Mouse (Mus musculus) megakaryocyte progenitor cell, adult 5-6 weeks (primary cell): ENCODE measurements around the gene Rnf181. TPM values are rescaled to one million over a fixed set of nuclear protein-coding genes. Genes with fewer than 3 reads are reported as not detected.

Source experiments
- ATAC-seq: replicated peaks from 2 replicates; pipeline ENCODE4 v1.8.0; 2016; ENCODE audit warnings: mild to moderate bottlenecking, moderate TSS enrichment, inconsistent platforms; ENCODE audit not compliant: poor library complexity
- total RNA-seq, 2 experiments: library from RNA; stranded (forward) in 1 of 2; stranded (reverse) in 1 of 2; fragments of 157-497, 149-512 nt in 1 of 2; fragments of 200-1000 nt in 1 of 2; gene quantifications; 2 replicates each; pipeline versions ENCODE4 v1.2.3 to v1.2.4; 2015 to 2017

Rnf181 gene
- total RNA-seq, 2 experiments from 2014 or later, result 51.4 to 87.8 TPM

DNA sequence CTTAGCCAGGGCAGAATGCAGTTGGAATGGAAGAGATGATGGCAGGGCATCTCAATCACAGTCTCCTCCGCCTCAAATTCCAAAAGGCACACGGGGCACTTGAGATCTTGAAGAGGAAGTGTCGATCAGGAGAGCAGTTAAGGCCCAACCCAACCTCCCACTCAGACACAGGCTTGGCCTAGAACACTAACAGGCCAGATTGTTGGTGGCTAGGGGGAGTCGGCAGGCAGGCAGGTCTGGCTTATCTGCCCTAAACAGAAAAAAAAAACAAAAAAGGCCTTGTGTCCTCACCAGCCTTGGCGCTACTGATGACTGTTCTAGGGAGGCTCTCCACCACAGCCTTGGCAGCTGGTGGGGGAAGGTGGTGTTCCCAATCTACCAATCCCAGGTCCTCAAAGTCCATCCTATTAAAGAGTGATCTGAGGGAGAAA is 5.6 kb downstream of the Rnf181 start:
- peak; percentile 37 for ATAC-seq

DNA sequence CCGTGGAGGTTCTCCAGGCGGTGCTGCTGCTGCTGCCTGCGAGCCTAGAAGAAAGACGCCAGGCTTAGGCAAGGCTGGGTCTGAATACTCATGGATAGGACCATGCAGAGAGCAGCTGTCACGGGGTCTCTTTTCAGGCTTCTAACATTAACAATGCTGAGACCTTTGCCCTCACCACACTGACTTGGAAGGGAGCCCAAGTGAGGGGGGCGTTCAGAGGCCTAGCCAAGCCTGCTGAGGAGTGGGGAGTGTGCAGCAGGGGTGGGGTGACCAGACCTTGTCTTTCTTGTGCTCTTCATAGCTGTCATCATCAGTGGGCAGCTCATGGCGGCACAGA is 6.2 kb downstream of the Rnf181 start:
- no peak for ATAC-seq

DNA sequence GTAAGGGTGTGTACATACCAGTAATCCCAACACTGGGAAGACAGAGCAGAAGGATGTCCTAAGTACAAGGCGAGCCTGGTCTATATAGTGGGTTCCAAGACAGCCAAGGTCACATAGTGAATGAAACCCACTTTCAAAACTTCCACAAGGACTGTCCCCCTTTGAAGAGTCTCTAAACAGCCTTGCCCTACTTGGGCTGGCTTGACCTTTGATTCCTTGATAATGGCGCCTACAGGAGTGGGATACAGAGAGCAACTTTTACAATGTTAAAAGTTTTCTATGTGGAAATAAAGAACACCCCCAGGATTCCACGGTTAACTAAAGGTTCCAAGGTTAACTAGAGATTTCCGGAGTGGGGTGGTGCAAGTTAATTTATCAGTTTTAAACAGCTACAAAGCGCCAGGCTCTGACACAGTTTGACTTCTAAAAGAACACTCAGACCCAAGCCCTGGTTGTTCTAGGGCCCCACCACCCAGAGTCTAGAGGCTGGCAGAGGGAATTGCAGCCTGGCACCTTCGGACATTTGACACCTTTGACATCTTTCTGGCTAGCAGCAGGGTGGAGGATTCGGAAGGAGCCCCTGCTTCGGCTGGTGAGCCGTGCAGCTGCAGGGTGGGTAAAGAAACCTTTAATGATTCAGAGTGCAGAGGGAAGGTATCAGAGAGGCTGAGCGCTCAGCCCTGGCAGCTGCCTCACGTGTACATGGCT is 6.7 kb downstream of the Rnf181 start:
- ATAC-seq, result no peak

DNA sequence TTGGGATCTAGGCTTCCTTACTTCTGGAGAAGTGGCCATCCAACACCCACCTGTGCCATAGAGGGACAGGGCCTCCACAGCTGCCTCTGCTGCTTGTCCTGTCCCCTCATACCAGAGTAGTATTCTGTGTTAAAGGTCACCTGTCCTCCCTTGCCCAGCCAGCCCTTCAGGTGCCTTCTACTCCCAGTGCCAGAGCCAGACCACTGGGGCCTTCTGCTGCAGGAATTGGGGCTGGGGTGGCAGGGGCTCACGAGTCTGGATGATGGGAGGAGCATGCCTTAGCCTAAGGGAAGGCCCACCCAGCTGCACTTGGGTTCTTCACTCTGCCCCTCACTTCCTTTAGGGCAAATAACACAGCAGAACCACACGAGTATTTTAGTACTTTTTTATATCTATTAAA is 7.4 kb downstream of the Rnf181 start:
- no peak for ATAC-seq

GRCm38 (mm10) chr6:72358086-72358764 is 8.5 kb downstream of the Rnf181 start:
- no peak for ATAC-seq

- ATAC-seq, result peak; percentile 51
Measured at GRCm38 (mm10) chr6:72357164-72358079, 9.3 kb downstream of the Rnf181 start.

DNA sequence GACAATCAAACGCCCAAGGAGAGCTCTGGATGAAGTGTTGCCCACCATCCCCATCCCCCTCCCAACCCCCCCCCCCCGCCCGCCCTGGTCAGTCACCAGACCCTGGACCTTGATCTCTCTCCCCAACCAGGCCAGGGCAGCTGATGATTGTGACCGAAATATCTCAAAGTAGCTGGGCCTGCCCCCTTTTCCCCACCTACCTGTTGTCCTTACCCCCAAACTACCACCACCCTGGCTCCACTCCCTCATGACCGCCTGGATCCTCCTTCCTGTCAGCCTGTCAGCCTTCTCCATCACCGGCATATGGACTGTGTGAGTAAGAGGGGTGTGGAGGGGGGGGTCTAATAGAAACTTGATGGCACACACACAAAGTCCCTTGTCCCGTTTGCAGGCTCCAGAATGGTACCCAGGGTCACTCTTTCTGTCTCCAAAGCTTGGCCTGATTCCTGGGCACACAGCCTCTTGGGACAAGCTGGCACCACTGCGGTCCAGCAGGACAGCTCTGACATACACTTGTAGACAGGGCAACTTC is 10.7 kb downstream of the Rnf181 start:
- no peak for ATAC-seq

GRCm38 (mm10) chr6:72355066-72355911 is 11.5 kb downstream of the Rnf181 start, which contains the start of gene Tmem150a:
Gene Tmem150a (plus strand): TSS chr6:72355447.
- peak; percentile 49 for ATAC-seq

DNA sequence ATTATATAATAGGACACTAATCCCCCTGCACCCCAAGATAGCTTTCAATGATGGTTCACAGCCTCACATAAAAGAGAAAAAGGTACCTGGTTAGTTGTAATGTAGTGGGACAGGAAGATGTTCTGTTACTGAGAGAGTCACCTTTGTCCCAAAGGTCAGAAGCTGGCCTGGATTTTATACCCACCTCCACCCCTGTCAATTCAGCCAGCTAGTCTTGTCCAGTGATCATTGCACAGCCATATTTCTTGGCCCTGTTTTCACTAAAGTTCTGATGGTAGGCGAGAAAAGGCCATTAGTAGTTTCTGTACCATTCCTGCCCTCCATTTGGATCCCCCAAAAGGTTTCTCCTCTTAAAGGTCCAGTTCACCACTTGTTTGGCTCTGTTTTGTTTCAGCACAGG is 12.7 kb downstream of the Rnf181 start:
- no peak for ATAC-seq

GRCm38 (mm10) chr6:72352636-72353405 is 13.9 kb downstream of the Rnf181 start:
- no peak for ATAC-seq

DNA sequence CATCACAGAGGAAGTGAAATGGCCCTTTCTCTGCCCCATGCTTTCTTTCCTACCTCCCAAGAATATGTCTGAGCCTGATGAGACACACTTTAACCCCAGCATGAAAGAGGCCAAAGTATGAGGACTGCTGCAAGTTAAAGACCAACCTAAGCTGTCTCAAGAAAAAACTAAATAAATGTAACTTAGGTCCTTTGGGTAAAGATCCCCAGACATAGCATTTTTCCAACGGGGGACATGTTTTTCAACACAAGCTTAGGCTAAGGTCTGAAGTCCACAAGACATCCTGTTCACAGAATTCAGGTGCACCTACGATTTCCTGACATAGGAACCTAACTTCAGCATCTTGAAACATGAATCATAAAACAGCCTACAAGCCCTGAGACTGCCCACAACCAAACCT is 16.5 kb downstream of the Rnf181 start:
- no peak for ATAC-seq

DNA sequence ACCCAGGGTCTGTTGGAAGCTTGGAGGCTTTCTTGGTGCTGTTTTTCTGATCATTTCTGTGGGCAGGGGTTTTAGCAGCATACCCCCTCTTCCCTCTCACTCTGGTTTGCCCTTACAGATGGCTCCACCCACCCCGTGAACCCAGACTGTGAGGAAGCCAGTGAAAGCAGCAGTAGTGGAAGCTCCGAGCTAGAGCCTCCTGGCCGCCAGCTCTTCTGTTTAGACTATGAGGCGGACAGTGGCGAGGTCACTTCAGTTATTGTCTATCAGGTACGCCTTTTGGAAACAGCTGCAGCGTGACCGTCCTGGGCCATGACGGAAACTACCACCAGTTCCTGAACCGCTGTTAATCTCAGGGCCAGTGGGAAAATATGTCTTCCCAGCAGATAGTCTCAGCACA is 18.3 kb downstream of the Rnf181 start:
- no peak for ATAC-seq

DNA sequence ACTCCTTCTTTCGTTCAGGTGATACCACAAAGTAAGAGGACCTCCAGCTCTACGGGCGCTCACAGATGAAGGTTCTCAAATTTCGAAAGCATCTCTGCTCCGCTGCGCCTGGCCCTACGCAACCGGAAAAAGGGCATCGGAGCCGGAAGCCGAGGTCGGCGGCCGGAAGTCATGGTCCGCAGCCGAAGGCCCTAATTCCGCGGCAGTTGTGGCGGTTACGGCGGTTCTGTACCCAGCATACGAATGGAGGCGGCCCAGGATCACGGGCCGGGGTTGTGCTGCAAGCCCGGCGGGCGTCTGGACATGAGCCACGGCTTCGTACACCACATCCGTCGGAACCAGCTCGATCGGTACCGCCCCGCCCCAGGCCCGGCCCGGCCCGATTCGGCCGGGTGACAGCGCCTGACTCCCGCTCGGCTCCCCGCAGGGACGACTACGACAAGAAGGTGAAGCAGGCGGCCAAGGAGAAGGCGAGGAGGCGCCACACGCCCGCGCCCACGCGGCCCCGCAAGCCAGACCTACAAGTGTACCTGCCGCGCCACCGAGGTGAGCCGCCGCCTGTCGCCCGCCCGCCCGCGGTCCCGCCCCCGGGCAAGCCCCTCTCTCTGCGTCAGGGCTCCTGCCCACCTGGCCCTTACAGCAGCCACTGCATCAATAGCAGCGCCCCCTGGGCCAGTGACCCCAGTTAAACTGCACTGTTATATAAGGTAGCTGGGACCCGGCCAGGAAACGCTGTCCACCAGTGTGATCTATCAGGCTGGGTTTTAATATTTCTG is 19.4 kb downstream of the Rnf181 start, which contains the start of gene 0610030E20Rik:
0610030E20Rik (plus strand) TSS at position 152 of the 776 bp plus-strand sequence.
- peak; percentile 66 for ATAC-seq

DNA sequence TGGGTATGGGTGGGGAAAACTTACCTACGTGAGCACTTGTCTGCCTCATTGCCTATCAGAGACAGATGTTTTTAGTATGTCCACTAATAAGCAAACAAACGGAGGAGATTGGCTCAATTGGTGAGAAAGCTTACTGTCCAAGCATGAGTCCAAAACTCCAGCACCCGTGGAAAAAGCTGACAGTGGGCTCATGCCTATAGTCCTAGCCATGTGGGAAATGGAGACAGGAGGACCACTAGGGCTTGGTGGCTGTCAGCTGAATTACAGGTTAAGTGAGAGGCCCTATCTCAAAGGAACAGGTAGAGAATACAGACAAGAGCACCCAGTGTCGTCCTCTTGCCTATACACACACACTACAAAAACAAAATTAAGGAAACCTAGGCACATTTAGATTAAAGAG is 20.5 kb downstream of the Rnf181 start:
- 0 out of 2 replicates have a peak, but pooled peaks have one; percentile 15 for ATAC-seq

DNA sequence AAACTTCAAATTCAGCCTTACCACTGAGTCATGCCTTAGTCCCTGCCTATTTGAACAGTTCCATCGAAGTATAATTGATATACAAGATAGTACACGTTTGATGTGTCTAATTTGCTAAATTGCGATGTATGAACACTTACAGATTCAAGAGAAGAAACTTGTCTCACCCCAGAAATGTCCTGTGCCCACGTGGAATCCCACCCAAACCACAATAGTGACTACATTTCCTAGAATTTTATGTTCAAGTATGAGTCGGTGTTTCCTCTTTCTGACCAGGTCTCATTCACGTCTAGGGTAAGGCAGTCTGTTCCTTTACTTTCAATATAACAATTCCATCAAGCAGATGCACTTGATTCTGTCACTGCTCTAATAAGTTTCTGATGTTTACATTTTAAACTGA is 21.1 kb downstream of the Rnf181 start:
- ATAC-seq, result no peak

- ATAC-seq, result peak; percentile 80
Measured at GRCm38 (mm10) chr6:72345074-72345567, 21.6 kb downstream of the Rnf181 start, which contains the start of gene Usp39. Gene Usp39 (minus strand): TSS chr6:72345184.

DNA sequence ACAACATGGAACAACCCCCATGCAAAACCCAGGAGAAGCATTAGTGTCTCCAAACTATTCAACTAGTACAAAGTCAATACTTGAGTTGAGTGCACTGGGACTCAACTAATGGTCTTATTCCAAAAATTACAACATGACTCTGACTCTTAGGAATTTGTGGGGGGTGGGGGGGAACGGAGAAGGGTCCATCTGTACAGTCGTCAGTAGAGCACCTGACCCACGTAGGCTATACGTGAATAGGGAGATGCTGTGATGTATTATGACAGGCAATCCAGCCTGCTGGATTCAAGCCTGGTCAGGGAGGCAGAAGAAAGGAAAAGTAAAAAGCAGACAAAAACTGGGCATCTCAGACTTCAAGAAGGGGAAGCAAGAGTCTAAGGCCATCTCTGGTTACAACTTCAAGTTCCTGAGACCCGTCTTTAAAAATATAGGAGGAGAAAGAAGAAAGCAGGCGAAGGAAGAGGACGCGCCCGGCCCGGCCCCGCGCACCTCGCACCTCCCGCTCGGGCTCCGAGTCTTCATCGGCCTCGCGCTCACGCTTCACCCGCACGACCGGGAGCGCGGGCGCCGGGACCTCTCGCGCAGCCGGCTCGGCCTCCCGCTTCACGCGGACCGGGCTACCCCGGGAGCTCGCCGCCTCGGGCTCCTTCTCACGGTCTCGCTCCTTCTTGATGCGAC is 22.2 kb downstream of the Rnf181 start:
- ATAC-seq, result no peak; the same call in 1 of the 2 replicates

DNA sequence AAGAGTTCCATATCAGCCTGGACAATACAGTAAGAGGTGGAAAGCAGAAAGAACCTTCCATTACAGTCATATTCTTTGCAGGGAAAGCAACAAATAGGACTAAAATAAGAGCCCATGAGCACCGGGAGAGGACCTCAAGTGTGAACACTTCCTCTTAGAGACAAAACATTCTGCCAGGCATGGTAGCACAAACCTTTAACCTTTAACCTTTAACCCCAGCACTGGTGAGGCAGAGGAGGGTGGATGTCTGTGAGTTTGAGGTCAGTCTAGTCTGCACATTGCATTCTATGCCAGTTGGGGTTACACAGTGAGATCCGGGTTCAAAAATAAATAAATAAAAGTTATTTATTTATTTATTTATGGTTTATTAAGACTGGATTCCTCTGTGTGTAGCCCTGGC is 26.3 kb downstream of the Rnf181 start:
- ATAC-seq, result no peak
